Mouse (Mus musculus) kidney, adult 2 months (tissue): Measurements from ENCODE around the gene Olfr1312. TPM values are rescaled to one million over a fixed set of nuclear protein-coding genes. Genes with fewer than 3 reads are reported as not detected.

ENCODE experiments used
- DNase-seq: peaks from one replicate; pipeline ENCODE4 v3.0.0; 2021
- H3K27ac ChIP-seq: fragments of 200-500 bp; 2 replicates; pipeline ENCODE4 v1.5.1; 2012; ENCODE audit warnings: low read depth, low read length, control low read depth, inconsistent platforms; ENCODE audit not compliant: insufficient read depth
- H3K27me3 ChIP-seq: fragments of 200-500 bp; replicated peaks from 2 replicates; pipeline ENCODE4 v1.6.1; 2012; ENCODE audit warnings: mild to moderate bottlenecking, moderate library complexity, low read length, inconsistent platforms; ENCODE audit not compliant: control insufficient read depth, insufficient read depth
- H3K36me3 ChIP-seq: fragments of 200-500 bp; 2 replicates; pipeline ENCODE4 v1.6.1; 2012; ENCODE audit warnings: mild to moderate bottlenecking, moderate library complexity, low read length, inconsistent platforms; ENCODE audit not compliant: control insufficient read depth, insufficient read depth
- H3K4me1 ChIP-seq: fragments of 200-500 bp; 2 replicates; pipeline ENCODE4 v1.6.1; 2011; ENCODE audit warnings: low read length; ENCODE audit not compliant: control insufficient read depth, insufficient read depth
- H3K4me3 ChIP-seq: fragments of 200-500 bp; 2 replicates; pipeline ENCODE4 v1.5.1; 2011; ENCODE audit warnings: mild to moderate bottlenecking, low read depth, low read length, control low read depth; ENCODE audit not compliant: insufficient read depth
- CTCF ChIP-seq: fragments of 200-500 bp; conservative IDR thresholded peaks from 2 replicates; pipeline ENCODE4 v1.5.1; 2011; ENCODE audit warnings: low read depth, mild to moderate bottlenecking, control low read depth, low read length, moderate library complexity, mixed read lengths; ENCODE audit not compliant: insufficient read depth, insufficient read length
- POLR2A ChIP-seq: fragments of 200-500 bp; IDR thresholded peaks from one replicate; pipeline ENCODE4 v1.6.1; 2011; ENCODE audit warnings: low read depth, low read length, control low read depth
- WGBS: fragments of 180-500 bp; shearing (Covaris S2); methylation state at CpG from one replicate; pipeline ENCODE4 v1.1.7; 2018; 5-methylcytosine and 5-hydroxymethylcytosine counted together
- polyA plus RNA-seq: library from polyadenylated mRNA; depleted of rRNA; stranded (reverse); fragments of >200 nt; gene quantifications from 2 replicates; pipeline ENCODE4 v1.2.3, GENCODE M21; 2012; rRNA removed

The Olfr1312 gene
- polyA plus RNA-seq, 1 experiment, result not detected

- Histone ChIP-seq H3K4me1 (no peaks in the 10 kb centered on the region), H3K27me3 (no peaks in the 10 kb centered on the region; the same call in 1 of the 2 replicates), H3K27ac (no peak within 1 kb of the TSS), H3K36me3 (no peaks in the 10 kb centered on the region), H3K4me3 (no peak within 1 kb of the TSS)
- DNase-seq, result no peak
- 56% methylated on average over 1 of the region's 1 CpGs for WGBS
- TF ChIP-seq POLR2A (no peak), CTCF (no peak)
Measured at GRCm38 (mm10) chr2:111990181-111990580, 59.9 kb downstream of the Olfr1312 start, which contains the start of gene Olfr1309. TSS of gene Olfr1309 (minus strand) at chr2:111990281.

Other genes starting within 250 kb of the Olfr1312 start
- not detected in 2 replicates for gene Olfr1303, start 229.9 kb downstream of the Olfr1312 start, polyA plus RNA-seq
- gene Olfr1305, start 173.1 kb downstream of the Olfr1312 start, polyA plus RNA-seq, result not detected in 2 replicates
- not detected in 2 replicates for gene Olfr1306, start 134.0 kb downstream of the Olfr1312 start, polyA plus RNA-seq
- gene Olfr1307, start 100.8 kb downstream of the Olfr1312 start, polyA plus RNA-seq, result not detected in 2 replicates
- not detected in 2 replicates for gene Olfr1308, start 85.3 kb downstream of the Olfr1312 start, polyA plus RNA-seq
- gene Olfr1309, start 60.0 kb downstream of the Olfr1312 start, polyA plus RNA-seq, result not detected in 2 replicates
- not detected in 2 replicates for gene Olfr1310, start 37.5 kb downstream of the Olfr1312 start, polyA plus RNA-seq
- not detected in 2 replicates for gene Olfr1311, start 25.8 kb downstream of the Olfr1312 start, polyA plus RNA-seq
- gene Olfr1313, start 27.6 kb upstream of the Olfr1312 start, polyA plus RNA-seq, result not detected in 2 replicates
- gene Olfr1314, start 46.5 kb upstream of the Olfr1312 start, polyA plus RNA-seq, result not detected in 2 replicates
- not detected in 2 replicates for gene Olfr1315-ps1, start 65.2 kb upstream of the Olfr1312 start, polyA plus RNA-seq
- gene Olfr1316, start 84.7 kb upstream of the Olfr1312 start, polyA plus RNA-seq, result not detected in 2 replicates
- gene Olfr1317, start 90.1 kb upstream of the Olfr1312 start, polyA plus RNA-seq, result not detected in 2 replicates
- gene Olfr1318, start 104.0 kb upstream of the Olfr1312 start, polyA plus RNA-seq, result not detected in 2 replicates
- gene Lpcat4, start 189.2 kb upstream of the Olfr1312 start, polyA plus RNA-seq, result 22.5 and 22.6 TPM in 2 replicates
- 0.02 TPM in 1 of 2 replicates, not detected in the other for gene Nutm1, start 209.1 kb upstream of the Olfr1312 start, polyA plus RNA-seq
- gene Nop10, start 211.7 kb upstream of the Olfr1312 start, polyA plus RNA-seq, result 166 and 167 TPM in 2 replicates
- 27.8 and 29.6 TPM in 2 replicates for gene Slc12a6, start 215.6 kb upstream of the Olfr1312 start, polyA plus RNA-seq
- gene Gm21985, start 216.1 kb upstream of the Olfr1312 start, polyA plus RNA-seq, result not detected in 2 replicates